Mouse (Mus musculus): ENCODE data around the gene Hephl1. TPM values are rescaled to one million over a fixed set of nuclear protein-coding genes. Genes with fewer than 3 reads are reported as not detected.

Gene Hephl1
- polyA plus RNA-seq, 1 experiment from 2014 or later, result not detected

DNA sequence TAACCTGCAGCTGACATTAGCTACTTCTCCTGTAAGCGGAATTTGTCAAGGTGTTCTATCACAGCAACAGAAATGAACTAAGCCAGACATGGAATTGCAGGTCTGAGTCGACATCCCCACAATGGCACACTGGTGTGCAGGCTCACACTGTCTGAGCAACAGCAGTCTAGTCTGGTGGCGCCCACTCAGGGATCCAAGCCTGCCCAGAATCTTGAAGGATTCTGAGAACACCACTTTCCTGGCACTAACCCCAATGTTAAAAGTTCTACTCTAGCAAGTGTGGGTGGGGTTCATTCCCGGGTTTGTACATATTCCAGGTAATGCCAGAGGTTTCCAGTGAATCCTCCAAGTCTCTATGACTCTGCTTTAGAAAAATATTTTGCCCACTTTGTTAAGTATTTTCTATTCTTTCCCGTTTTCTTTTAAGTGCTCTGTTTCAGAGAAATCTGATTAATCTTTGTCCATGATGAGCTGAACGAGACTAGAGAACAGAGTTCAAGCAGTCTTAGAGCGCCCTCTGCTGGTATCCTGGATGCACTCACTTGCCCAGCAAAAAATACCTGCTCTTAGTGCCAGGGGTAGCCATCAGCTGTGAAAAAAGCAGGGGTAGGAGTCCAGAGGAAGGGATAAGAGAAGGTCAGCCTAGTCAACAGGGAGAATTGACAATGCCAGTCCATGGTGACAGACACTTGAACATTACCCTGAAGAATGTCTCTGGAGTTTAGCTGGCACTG, 96.5 kb downstream of the Hephl1 start:
- no peak for ATAC-seq (ENCODE audit: insufficient read depth)
- Histone ChIP-seq H3K4me3 (replicated peaks) (no peak overlapping the region), H3K27ac (replicated peaks) (no peak overlapping the region), H3K36me3 (replicated peaks) (no peaks in the 10 kb centered on the region), H3K9ac (no peak overlapping the region), H3K9me3 (replicated peaks) (no peaks in the 10 kb centered on the region), H3K4me1 (replicated peaks) (peaks cover 5% of the 10 kb centered on the region; the same call in 1 of the 2 replicates), H3K4me2 (no peak overlapping the region), H3K27me3 (no peaks in the 10 kb centered on the region)
- 44% methylated on average over 7 of the region's 7 CpGs for WGBS (ENCODE audit: insufficient replicate concordance)

DNA sequence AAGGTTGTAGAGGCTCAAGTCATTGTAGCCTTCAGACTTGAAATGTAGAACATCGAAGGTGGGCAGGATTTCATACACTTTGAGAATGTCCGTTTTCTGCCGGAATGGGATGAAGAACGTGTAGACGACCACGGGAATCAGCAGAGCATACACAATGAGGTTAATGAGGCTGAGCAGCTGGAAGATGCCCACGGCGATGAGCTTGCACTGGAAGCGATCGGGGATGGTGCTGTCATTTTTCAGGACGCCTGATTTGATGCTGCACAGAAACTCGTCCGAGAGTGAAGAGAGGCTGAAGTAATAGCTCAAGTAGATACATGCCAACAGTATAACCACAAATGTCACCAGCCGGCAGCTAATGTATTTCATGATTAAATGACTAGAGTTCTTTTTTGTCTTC, 104.3 kb downstream of the Hephl1 start:
- no peak for ATAC-seq (ENCODE audit: insufficient read depth)
- H3K36me3 ChIP-seq (replicated peaks), result no peaks in the 10 kb centered on the region
- no peak overlapping the region for H3K27ac ChIP-seq (replicated peaks)
- no peaks in the 10 kb centered on the region for H3K9me3 ChIP-seq (replicated peaks)
- 78% methylated on average over 14 of the region's 14 CpGs for WGBS (ENCODE audit: insufficient replicate concordance)
- no peak overlapping the region for H3K4me2 ChIP-seq
- no peak overlapping the region for H3K4me3 ChIP-seq (replicated peaks)
- H3K9ac ChIP-seq, result no peak overlapping the region
- H3K4me1 ChIP-seq (replicated peaks), result no peaks in the 10 kb centered on the region
- no peaks in the 10 kb centered on the region for H3K27me3 ChIP-seq

- H3K9ac ChIP-seq, result no peak overlapping the region
- ATAC-seq (ENCODE audit: insufficient read depth), result no peak
- no peaks in the 10 kb centered on the region for H3K36me3 ChIP-seq (replicated peaks)
- WGBS (ENCODE audit: insufficient replicate concordance), result 60% methylated on average over 9 of the region's 9 CpGs
- no peaks in the 10 kb centered on the region for H3K4me1 ChIP-seq (replicated peaks)
- no peaks in the 10 kb centered on the region for H3K9me3 ChIP-seq (replicated peaks)
- H3K27ac ChIP-seq (replicated peaks), result no peak overlapping the region
- H3K27me3 ChIP-seq, result no peaks in the 10 kb centered on the region
- H3K4me2 ChIP-seq, result no peak overlapping the region
- H3K4me3 ChIP-seq (replicated peaks), result no peak overlapping the region
Observed at GRCm38 (mm10) chr9:15004298-15004685, 107.6 kb downstream of the Hephl1 start.

DNA sequence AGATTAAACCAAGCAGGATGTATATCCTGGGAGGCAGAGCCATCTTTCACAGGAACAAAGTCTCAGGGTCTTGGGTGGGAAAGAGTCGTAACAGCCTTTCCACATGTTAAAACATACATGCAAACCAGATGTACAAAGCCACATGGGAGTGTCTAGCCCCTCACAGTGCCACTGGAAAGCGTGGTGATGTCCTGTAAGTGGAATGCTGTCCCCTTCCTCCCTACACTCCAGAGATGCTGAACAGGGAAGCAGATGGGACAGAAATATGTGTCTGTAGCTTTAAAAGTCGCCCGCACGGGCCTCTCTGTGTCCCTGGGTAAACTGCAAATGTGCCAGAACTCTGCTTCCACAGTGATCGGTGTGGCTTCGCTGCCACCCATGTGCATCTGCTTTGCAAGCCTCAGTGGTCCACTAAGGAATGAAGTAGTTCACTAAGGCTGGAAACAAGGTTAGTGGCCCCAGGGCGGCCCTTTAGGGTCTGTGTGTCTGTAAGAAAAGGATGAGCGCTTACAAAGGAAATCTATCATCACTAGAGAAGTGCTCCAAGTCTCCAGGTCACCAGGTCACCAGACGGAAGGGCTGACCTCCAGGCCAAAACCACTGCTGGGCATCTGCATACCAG, 108.1 kb downstream of the Hephl1 start:
- 67% methylated on average over 10 of the region's 10 CpGs for WGBS (ENCODE audit: insufficient replicate concordance)
- no peak for ATAC-seq (ENCODE audit: insufficient read depth)
- H3K9ac ChIP-seq, result no peak overlapping the region

DNA sequence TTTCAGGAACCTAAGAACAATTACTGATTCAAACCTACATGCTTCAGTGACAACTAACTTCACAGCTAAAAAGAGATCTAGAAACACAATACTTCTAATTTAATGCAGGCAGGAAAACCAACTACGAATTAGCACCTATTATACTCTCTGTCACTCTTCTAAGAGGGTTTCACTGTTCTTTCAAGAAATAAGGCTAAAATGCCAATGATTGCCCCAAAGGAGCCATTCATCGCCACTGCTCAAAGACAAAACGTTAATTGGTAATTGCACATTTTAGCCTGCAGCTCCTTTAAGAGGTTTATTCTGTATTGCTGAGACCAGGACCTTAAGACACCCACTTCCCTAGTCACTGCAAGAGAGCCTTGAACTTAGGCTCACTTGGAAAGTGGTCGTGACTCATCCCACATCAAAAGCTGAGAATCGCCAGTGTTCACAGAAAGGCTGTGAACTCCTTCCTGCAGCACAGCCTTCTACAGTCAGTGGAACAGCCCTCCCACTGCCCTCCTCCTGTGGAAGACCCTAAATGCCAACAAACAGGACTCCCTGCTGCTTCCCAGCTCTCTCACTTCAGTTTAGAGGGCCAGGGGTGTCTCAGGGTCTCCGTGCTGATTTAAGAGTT, 108.8 kb downstream of the Hephl1 start:
- Histone ChIP-seq H3K27ac (replicated peaks) (no peak overlapping the region), H3K4me2 (no peak overlapping the region), H3K36me3 (replicated peaks) (no peaks in the 10 kb centered on the region), H3K4me1 (replicated peaks) (no peaks in the 10 kb centered on the region), H3K9me3 (replicated peaks) (no peaks in the 10 kb centered on the region), H3K9ac (no peak overlapping the region), H3K4me3 (replicated peaks) (no peak overlapping the region), H3K27me3 (no peaks in the 10 kb centered on the region)
- no peak for ATAC-seq (ENCODE audit: insufficient read depth)
- 63% methylated on average over 6 of the region's 6 CpGs for WGBS (ENCODE audit: insufficient replicate concordance)

More for the DNA sequence above, 108.1 kb downstream of the Hephl1 start:
- H3K4me3 ChIP-seq (replicated peaks), result no peak overlapping the region
- H3K27me3 ChIP-seq, result no peaks in the 10 kb centered on the region
- no peaks in the 10 kb centered on the region for H3K9me3 ChIP-seq (replicated peaks)
- no peaks in the 10 kb centered on the region for H3K4me1 ChIP-seq (replicated peaks)
- no peaks in the 10 kb centered on the region for H3K36me3 ChIP-seq (replicated peaks)
- no peak overlapping the region for H3K4me2 ChIP-seq
- no peak overlapping the region for H3K27ac ChIP-seq (replicated peaks)

Other genes with a start within 250 kb of the Hephl1 start
- not detected in 2 replicates for gene Izumo1r, start 208.2 kb downstream of the Hephl1 start, polyA plus RNA-seq (2015; fragmentation: Nextera tagmentation; extraction: Ambion mirVana)
- 4.4 and 5.9 TPM in 2 replicates for gene Panx1, start 66.6 kb downstream of the Hephl1 start, polyA plus RNA-seq (2015; fragmentation: Nextera tagmentation; extraction: Ambion mirVana)
- gene Vstm5, start 126.9 kb upstream of the Hephl1 start, polyA plus RNA-seq (2015; fragmentation: Nextera tagmentation; extraction: Ambion mirVana), result 0.25 and 0.31 TPM in 2 replicates
- gene Med17, start 167.8 kb upstream of the Hephl1 start, polyA plus RNA-seq (2015; fragmentation: Nextera tagmentation; extraction: Ambion mirVana), result 13.3 and 16.8 TPM in 2 replicates
- 23.3 and 25.7 TPM in 2 replicates for gene Taf1d, start 194.1 kb upstream of the Hephl1 start, polyA plus RNA-seq (2015; fragmentation: Nextera tagmentation; extraction: Ambion mirVana)
- gene 4931406C07Rik, start 194.3 kb upstream of the Hephl1 start, polyA plus RNA-seq (2015; fragmentation: Nextera tagmentation; extraction: Ambion mirVana), result 3.6 and 3.9 TPM in 2 replicates
- gene Cep295, start 245.7 kb upstream of the Hephl1 start, polyA plus RNA-seq (2015; fragmentation: Nextera tagmentation; extraction: Ambion mirVana), result 6.1 and 6.8 TPM in 2 replicates